Mouse (Mus musculus) cerebellum, postnatal 4 days (tissue): ENCODE results near the gene Hs6st2.
A peak's percentile ranks its signal among the peaks of the same experiment; 100 is the strongest.

Source experiments
- DNase-seq, 2 experiments: peaks; one replicate each; pipeline ENCODE4 v3.0.0; 2022; ENCODE audit warnings: low spot score in 2 of 2, mixed read lengths in 1 of 2

Hs6st2 gene

GRCm38 (mm10) chrX:51585444-51585843 lies 96.2 kb downstream of the Hs6st2 start:
- no peak for DNase-seq

DNA sequence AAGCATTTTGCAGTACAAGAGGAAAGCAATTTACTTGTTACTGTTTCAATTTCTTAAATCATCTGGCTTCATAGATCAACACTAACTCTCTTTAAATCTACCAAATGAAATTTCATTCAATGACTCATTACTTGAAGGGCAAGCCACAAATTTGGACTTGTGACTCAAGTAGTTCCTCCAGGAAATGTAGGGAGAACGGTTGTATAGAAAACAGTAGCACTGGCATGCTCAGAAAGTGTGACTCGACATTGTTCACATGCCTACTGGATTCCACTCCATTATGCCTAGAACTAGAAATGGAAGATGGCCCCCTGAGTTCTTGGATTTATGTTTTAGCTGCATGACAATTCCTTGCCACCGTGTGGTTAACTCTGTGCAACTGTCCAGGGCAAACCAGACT lies 100.0 kb downstream of the Hs6st2 start:
- no peak for DNase-seq

DNA sequence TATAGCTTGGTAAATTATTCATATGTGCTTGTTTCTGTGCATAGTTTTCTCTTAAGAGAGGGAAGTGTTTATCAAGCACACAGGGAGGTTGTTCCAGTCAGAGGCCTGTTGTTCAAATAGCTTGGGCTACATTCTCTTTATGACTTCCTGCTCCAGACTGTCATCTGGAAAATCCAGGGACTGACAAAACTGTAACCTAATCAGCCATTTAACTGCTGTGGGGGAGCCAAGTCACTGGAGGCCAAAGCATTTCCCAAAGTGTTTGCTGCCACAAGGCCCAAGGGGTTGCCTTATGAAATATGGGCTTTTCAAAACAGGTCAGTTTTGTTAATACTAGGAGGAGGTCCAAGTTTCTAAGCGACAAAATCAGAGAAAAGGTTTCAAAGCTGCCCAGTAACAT lies 119.8 kb downstream of the Hs6st2 start:
- DNase-seq: no peak

GRCm38 (mm10) chrX:51539626-51540025 lies 142.0 kb downstream of the Hs6st2 start:
- DNase-seq: no peak

DNA sequence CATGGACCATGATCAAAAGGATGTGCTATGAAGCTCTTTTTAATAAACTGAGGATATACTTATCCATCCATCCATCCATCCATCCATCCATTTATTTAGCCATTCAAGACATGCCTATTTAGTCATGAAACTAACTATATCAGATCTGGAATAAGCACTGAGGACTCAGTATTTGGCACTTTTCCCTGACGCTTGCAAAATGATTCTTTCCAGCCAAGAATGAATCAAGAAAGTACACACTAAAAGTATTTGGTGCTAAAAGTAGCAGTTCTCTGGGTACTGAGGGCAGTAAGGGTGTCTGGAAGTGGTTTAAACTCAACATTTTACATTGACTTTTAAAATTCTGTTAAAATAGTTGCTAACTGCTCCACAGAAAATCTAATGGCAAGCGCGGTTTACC lies 144.6 kb downstream of the Hs6st2 start:
- no peak for DNase-seq

DNA sequence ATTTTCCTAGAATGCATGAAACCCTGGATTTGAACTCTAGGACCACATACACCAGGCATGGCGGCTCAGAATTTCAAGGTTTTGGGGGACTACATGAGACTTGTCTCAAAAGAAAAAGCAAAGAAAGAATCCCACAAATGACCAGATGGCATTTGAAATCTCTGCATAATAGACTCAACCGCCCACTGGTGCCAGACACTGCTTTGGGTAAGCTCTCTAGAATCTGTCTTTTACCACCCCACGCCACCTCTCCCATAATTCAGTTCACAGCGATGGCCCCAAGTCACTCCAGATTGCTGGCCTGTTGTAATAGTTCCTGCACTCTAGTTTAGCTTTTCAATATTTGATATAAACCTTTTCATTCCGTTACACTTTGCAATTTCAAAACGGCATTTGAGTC lies 146.4 kb downstream of the Hs6st2 start:
- no peak for DNase-seq

DNA sequence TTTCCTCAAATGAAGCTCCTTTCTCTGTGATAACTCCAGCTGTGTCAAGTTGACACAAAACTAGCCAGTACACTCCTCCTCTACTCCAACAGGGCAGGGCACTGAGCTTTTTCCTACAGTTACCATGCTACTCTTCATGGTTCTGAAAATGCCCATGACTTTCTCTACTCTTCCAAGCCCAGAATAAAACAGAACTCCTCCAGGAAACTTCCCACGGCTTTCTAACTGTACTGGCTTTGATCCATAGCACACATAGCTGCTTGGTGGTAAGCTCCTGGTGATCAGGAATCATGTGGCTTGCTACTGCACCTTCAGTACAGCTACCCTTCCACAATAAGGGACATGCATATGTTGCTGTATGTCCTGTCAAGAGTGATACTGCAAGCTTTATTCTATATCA lies 150.5 kb downstream of the Hs6st2 start:
- DNase-seq: no peak

GRCm38 (mm10) chrX:51528601-51529000 lies 153.1 kb downstream of the Hs6st2 start:
- DNase-seq: no peak

- no peak for DNase-seq
Measured at GRCm38 (mm10) chrX:51514831-51515230, 166.8 kb downstream of the Hs6st2 start.

DNA sequence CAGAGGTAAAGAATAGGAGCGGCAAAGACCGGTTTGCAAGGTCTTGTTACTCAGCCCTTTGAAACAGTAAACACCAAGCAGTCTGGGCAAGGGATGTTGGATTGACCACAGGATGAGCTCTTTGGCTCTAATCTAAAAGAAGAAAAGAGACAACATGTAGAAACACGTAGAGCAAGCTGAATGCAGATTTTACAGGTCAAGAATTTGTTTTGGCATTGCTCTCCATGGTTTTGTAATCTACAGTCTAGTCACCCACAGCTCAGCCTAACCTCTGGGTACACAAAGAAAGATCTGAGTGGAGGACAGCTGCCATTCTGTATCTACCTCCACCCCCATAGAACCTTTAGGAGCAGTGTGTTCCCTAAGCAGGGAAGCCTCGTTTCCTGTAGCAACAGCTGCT lies 175.1 kb downstream of the Hs6st2 start:
- no peak for DNase-seq

DNA sequence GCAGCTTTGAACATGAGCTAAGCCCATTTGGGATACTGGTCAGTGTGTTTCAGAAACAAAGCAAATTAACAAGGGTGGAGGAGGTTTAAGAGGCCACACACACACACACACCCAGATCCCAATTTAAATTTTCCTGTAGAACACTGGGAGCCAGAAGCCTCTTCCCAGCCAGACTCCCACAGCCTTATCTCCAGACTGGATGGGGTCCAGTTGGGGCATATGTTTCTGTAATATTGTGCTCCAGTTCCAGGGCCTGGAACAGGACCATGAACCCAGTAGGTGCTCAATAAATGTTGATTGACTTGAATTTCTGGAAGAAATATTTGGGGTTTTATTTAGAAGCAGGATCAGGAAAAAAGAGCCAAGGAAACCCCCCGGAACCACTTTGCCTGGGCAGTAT lies 176.0 kb downstream of the Hs6st2 start:
- no peak for DNase-seq

DNA sequence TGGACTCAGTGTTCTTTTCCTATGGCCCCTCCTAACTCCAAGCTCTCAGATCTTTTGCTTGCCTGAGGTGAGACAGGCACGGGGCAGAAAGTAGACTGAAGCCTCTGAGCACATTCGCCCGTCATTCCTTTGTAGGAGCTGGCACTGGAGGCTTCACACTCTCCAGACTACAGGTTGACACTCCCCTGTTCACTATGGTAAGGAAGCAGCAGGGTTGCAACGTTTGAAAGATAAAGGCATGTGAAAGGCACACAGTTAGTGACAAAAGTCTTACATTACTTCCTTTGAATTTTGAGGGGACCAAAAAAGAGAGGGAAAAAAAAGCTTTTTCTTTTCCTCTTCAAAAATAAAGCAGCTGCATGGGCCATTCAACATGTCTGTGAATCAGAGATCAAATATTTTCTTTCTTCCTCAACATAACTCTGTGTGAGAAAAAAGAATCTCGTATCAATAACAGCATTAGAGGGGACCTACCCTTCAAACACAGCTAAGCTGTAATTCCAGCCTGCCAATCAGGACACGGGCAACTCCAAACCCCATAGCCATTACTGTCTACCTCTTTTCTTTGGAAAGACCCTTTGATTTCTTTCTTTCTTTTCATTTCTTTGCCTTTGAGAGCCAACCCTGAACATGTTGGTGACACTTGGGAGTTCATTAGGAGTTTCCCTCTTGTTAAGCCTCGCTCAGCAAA lies 177.7 kb downstream of the Hs6st2 start:
- no peak for DNase-seq

DNA sequence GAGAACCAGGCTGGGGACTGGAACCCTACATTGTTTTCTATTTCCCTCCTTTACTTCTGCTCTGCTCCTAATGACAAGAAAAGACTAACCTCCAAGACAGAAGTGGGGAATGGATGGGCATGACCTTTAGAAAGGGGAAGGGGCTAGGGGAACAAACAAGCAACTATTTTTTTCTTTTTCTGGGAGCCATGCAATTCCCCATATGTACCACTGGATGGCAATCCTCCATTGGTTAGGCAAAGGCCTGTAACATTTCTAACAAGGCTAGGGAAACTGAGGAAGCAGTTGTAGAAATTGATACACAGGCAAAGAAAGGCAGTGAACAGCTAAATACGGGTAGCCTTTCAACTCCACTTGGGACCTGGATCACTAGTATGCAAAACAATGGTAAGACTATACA lies 183.8 kb downstream of the Hs6st2 start:
- no peak for DNase-seq

DNA sequence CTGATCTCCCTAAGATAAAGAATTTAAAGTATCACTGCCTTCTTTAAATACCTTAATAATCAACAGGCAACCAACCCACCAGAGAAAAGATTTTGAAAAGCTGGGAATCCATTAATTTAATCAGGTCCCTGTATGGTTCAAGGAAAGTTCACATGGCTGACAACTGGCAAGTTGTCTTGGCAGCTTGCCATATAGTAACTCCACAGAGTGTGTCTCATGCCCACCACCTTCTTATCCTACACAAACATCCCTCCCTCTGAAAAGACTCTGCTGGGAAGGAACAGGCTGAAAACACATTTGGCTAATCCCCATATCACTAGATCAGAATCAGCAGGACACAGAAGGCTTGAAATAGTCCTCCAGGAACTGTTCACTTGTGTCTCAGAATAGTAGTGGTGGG lies 193.3 kb downstream of the Hs6st2 start:
- DNase-seq: no peak

- no peak for DNase-seq
Measured at GRCm38 (mm10) chrX:51469411-51469810, 212.2 kb downstream of the Hs6st2 start.

- DNase-seq: no peak
Measured at GRCm38 (mm10) chrX:51461413-51461812, 220.2 kb downstream of the Hs6st2 start.

GRCm38 (mm10) chrX:51443366-51443765 lies 238.3 kb downstream of the Hs6st2 start:
- no peak for DNase-seq

DNA sequence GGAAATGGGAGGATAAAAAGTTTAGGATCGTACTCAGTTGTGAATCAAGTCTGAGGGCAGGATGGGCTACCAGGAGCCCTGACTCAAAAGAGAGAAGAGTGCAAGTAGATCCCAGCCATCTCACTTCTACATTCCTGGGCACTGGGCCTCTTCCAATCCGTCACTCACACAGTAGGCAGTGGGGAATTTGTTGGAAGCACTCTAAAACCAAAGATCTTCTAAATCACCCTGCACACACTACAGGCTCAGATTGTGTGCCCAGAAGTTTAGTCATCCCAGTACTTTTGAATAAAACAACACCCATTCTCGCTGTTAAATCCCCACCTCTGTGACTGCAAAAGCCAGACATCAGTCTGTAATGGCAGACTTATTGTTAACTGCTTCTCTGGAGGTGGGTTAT lies 249.9 kb downstream of the Hs6st2 start:
- DNase-seq: no peak

DNA sequence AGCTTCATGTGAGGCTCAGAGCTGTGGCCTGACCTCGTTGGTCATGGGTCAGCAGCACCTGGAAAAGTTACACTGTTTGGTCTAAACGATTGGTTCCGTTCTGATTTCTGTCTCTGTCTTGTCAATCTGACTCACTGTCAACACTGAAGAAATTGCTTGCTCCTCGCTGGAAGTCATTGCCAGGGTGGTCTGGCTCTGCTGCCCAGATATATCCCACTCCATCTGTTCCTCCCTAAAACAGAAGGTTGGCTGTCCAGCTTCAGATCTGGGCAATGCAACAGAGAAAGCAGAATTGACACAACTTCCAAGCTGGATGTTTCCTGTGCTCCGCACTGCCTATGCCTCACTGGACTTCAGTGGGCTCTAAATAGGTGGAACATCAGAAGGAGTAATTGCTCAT lies 256.6 kb downstream of the Hs6st2 start:
- DNase-seq: peak in 1 of 2 experiments; percentile 1

- DNase-seq: no peak
Measured at GRCm38 (mm10) chrX:51410289-51410688, 271.4 kb downstream of the Hs6st2 start.

DNA sequence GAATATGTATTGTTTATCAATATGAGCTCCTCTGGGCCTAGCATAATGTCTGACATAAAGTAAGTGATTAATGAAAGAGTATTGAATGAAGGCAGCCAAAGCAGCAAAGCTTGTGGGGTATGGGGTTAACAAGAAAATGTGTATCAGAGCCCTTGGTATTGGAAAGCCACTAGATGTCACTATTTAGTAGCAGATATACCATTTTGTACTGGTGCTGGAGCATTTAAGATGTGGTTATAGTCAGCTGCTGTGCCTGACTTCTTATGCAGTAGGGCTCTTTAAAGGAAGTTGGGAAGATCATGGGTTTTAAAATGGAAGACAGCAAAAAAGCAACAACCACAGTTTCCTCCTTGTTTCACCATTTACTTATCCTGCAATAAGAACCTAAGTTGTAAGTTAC lies 284.2 kb downstream of the Hs6st2 start:
- DNase-seq: no peak

- DNase-seq: peak; percentile 31 to 74
Measured at GRCm38 (mm10) chrX:51374670-51375069, 307.0 kb downstream of the Hs6st2 start.

- peak in 1 of 2 experiments; percentile 32 for DNase-seq
Measured at GRCm38 (mm10) chrX:51372477-51373239, 309.0 kb downstream of the Hs6st2 start.
